Mouse (Mus musculus): ENCODE measurements around the gene Pnldc1. TPM values are rescaled to one million over a fixed set of nuclear protein-coding genes. Genes with fewer than 3 reads are reported as not detected.
"Not testable (repeated sequence)": the region's sequence is repeated elsewhere in the genome, so short reads cannot be mapped to it uniquely, and the experiment has no call there.

The Pnldc1 gene
- polyA plus RNA-seq, 1 experiment: 1.8 TPM

DNA sequence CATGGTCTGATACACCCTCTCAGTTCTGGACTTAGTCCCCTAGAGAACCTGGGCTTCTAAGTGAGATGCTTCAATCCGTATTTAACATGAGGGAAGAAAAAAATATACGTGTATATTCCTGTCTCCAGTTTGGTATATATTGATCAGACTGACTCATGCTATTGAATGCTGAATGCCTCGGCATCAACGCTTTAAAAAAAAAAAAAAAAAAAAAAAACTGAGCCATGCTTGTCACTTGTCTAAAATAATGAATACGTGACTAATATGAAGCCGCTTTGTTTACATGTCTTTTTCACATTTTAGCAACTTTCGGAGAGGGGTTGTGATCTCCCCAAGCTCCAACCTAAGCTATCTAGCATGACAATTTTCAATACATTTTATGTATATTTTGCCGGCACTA lies 361 bp upstream of the Pnldc1 start:
- WGBS: 91% methylated on average over 8 of the region's 8 CpGs
- no peak for TF ChIP-seq POLR2A (IDR thresholded peaks at IDR 0.05; ENCODE audit: control insufficient read depth, extremely low read depth, insufficient read depth, low read length, poor library complexity)
- TF ChIP-seq CTCF (IDR thresholded peaks at IDR 0.05; ENCODE audit: borderline replicate concordance, control insufficient read depth, extremely low read depth, insufficient read depth, low read length, poor library complexity): no peak
- Histone ChIP-seq H3K27ac (ENCODE audit: control insufficient read depth, insufficient read depth, low read length) (no peak overlapping the region), H3K27me3 (ENCODE audit: control insufficient read depth, insufficient read depth, low read length) (no peaks in the 10 kb centered on the region), H3K4me3 (ENCODE audit: control insufficient read depth, insufficient read depth, low read length) (no peak overlapping the region), H3K4me1 (replicated peaks; ENCODE audit: control insufficient read depth, insufficient read depth, low read length) (no peaks in the 10 kb centered on the region), H3K36me3 (ENCODE audit: control insufficient read depth, insufficient read depth, low read length) (peaks cover 35% of the 10 kb centered on the region)
- DNase-seq: no peak

GRCm38 (mm10) chr17:12906436-12906835 lies 3.6 kb downstream of the Pnldc1 start:
- Histone ChIP-seq H3K4me3 (ENCODE audit: control insufficient read depth, insufficient read depth, low read length) (no peak overlapping the region), H3K4me1 (replicated peaks; ENCODE audit: control insufficient read depth, insufficient read depth, low read length) (no peaks in the 10 kb centered on the region), H3K36me3 (ENCODE audit: control insufficient read depth, insufficient read depth, low read length) (peaks cover 25% of the 10 kb centered on the region), H3K27me3 (ENCODE audit: control insufficient read depth, insufficient read depth, low read length) (no peaks in the 10 kb centered on the region), H3K27ac (ENCODE audit: control insufficient read depth, insufficient read depth, low read length) (no peak overlapping the region)
- WGBS: 96% methylated on average over 9 of the region's 9 CpGs
- DNase-seq: no peak
- TF ChIP-seq CTCF (IDR thresholded peaks at IDR 0.05; ENCODE audit: borderline replicate concordance, control insufficient read depth, extremely low read depth, insufficient read depth, low read length, poor library complexity): no peak
- no peak for TF ChIP-seq POLR2A (IDR thresholded peaks at IDR 0.05; ENCODE audit: control insufficient read depth, extremely low read depth, insufficient read depth, low read length, poor library complexity)

GRCm38 (mm10) chr17:12905810-12906209 lies 4.2 kb downstream of the Pnldc1 start:
- H3K4me3 ChIP-seq (ENCODE audit: control insufficient read depth, insufficient read depth, low read length): no peak overlapping the region
- no peak overlapping the region for H3K27ac ChIP-seq (ENCODE audit: control insufficient read depth, insufficient read depth, low read length)
- TF ChIP-seq CTCF (IDR thresholded peaks at IDR 0.05; ENCODE audit: borderline replicate concordance, control insufficient read depth, extremely low read depth, insufficient read depth, low read length, poor library complexity) (no peak), POLR2A (IDR thresholded peaks at IDR 0.05; ENCODE audit: control insufficient read depth, extremely low read depth, insufficient read depth, low read length, poor library complexity) (no peak)
- peaks cover 21% of the 10 kb centered on the region for H3K36me3 ChIP-seq (ENCODE audit: control insufficient read depth, insufficient read depth, low read length)
- H3K4me1 ChIP-seq (replicated peaks; ENCODE audit: control insufficient read depth, insufficient read depth, low read length): no peaks in the 10 kb centered on the region
- no peaks in the 10 kb centered on the region for H3K27me3 ChIP-seq (ENCODE audit: control insufficient read depth, insufficient read depth, low read length)
- no peak for DNase-seq
- WGBS: 95% methylated on average over 4 of the region's 4 CpGs

DNA sequence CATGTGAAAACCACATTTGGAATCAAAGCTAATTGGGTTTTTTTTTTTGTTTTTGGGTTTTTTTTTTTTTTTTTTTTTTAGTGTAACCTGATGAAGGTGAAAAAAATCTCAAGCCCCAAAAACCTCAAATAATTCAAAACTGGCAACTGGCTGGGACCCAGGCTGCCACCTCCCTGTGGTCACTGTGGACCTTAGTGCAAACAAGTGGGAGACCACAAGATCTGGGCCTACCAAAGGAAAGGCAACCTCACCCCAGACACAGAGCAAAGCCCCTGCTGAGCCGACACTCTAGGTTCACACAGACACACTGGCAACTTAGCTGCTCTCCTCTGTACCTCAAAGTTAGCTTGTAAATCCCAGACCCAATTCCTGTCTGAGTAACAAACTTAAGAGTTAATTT lies 5.7 kb downstream of the Pnldc1 start:
- Histone ChIP-seq H3K27me3 (ENCODE audit: control insufficient read depth, insufficient read depth, low read length) (no peaks in the 10 kb centered on the region), H3K4me3 (ENCODE audit: control insufficient read depth, insufficient read depth, low read length) (no peak overlapping the region), H3K4me1 (replicated peaks; ENCODE audit: control insufficient read depth, insufficient read depth, low read length) (no peaks in the 10 kb centered on the region), H3K36me3 (ENCODE audit: control insufficient read depth, insufficient read depth, low read length) (peaks cover 14% of the 10 kb centered on the region; the same call in 1 of the 2 replicates), H3K27ac (ENCODE audit: control insufficient read depth, insufficient read depth, low read length) (no peak overlapping the region)
- no peak for DNase-seq
- 43% methylated on average over 1 of the region's 1 CpGs for WGBS
- TF ChIP-seq CTCF (IDR thresholded peaks at IDR 0.05; ENCODE audit: borderline replicate concordance, control insufficient read depth, extremely low read depth, insufficient read depth, low read length, poor library complexity): no peak
- no peak for TF ChIP-seq POLR2A (IDR thresholded peaks at IDR 0.05; ENCODE audit: control insufficient read depth, extremely low read depth, insufficient read depth, low read length, poor library complexity)

DNA sequence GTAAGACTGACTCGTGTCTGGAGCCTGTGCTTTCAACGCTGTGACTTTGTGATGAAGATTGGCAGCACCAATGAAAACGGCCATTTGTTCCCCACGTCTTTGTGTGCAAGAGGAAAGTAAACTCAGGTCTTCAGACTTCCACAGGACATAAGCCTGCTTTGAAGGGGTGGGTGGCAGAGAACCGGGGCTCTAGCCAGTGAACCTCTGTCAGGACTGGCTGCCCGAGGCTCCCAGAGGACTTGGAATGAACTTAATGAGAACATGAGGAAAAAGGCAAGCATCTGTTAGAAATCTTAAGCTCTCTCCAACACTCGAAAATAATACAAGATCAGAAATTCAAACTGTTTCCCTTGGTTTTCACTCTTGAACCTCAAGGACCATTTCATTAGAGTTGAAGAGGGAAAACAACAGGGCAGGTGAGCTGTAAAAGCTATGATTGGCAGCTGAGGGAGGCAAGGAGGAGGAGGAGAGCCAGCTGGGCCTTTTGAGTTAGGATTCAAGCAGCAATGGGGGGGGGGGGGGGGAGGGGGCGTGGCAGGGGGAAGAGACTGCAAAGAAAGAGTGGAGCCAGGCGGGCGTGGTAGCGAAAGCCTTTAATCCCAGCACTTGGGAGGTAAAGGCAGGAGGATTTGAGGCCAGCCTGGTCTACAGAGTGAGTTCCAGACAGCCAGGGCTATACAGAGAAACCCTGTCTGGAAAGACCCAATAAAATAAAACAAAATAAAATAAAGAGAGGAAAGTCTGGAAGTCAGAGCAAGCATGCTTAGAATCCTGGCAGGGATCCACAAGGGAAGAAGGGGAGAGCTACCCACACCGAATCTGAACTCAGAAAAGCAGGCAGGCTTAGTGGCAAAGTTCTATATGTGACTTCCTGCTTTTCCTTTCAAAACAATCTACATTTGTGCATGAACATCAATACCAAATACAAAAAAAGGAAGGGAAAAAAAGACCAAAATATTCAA lies 6.4 kb downstream of the Pnldc1 start:
- Histone ChIP-seq H3K4me3 (ENCODE audit: control insufficient read depth, insufficient read depth, low read length) (no peak overlapping the region), H3K36me3 (ENCODE audit: control insufficient read depth, insufficient read depth, low read length) (peaks cover 14% of the 10 kb centered on the region; the same call in 1 of the 2 replicates), H3K4me1 (replicated peaks; ENCODE audit: control insufficient read depth, insufficient read depth, low read length) (no peaks in the 10 kb centered on the region), H3K27ac (ENCODE audit: control insufficient read depth, insufficient read depth, low read length) (no peak overlapping the region), H3K27me3 (ENCODE audit: control insufficient read depth, insufficient read depth, low read length) (no peaks in the 10 kb centered on the region)
- 87% methylated on average over 11 of the region's 12 CpGs for WGBS
- DNase-seq: no peak
- no peak for TF ChIP-seq CTCF (IDR thresholded peaks at IDR 0.05; ENCODE audit: borderline replicate concordance, control insufficient read depth, extremely low read depth, insufficient read depth, low read length, poor library complexity)
- no peak for TF ChIP-seq POLR2A (IDR thresholded peaks at IDR 0.05; ENCODE audit: control insufficient read depth, extremely low read depth, insufficient read depth, low read length, poor library complexity)

DNA sequence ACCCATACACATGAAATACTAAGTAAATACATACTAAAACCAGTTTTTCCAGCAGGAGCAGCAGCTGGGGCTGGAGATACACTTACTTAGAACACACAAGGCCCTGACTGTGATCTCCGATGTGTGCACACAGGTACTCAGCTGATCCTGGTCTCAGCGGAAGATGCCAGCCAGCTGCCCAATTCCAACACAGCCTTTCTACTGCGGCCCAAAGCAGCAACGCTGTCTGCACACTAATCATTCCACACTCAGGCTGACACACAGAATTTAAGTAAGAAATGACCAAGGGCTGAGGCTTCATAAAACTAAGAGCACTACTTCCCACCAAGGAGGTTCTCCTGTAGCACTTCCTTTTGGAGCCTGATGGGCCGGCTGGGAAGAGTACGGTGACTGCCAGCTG lies 7.7 kb downstream of the Pnldc1 start:
- TF ChIP-seq POLR2A (IDR thresholded peaks at IDR 0.05; ENCODE audit: control insufficient read depth, extremely low read depth, insufficient read depth, low read length, poor library complexity) (no peak), CTCF (IDR thresholded peaks at IDR 0.05; ENCODE audit: borderline replicate concordance, control insufficient read depth, extremely low read depth, insufficient read depth, low read length, poor library complexity) (no peak)
- Histone ChIP-seq H3K4me3 (ENCODE audit: control insufficient read depth, insufficient read depth, low read length) (no peak overlapping the region), H3K4me1 (replicated peaks; ENCODE audit: control insufficient read depth, insufficient read depth, low read length) (no peaks in the 10 kb centered on the region), H3K36me3 (ENCODE audit: control insufficient read depth, insufficient read depth, low read length) (peaks cover 14% of the 10 kb centered on the region; the same call in 1 of the 2 replicates), H3K27ac (ENCODE audit: control insufficient read depth, insufficient read depth, low read length) (no peak overlapping the region), H3K27me3 (ENCODE audit: control insufficient read depth, insufficient read depth, low read length) (no peaks in the 10 kb centered on the region)
- WGBS: 98% methylated on average over 6 of the region's 6 CpGs
- no peak for DNase-seq

DNA sequence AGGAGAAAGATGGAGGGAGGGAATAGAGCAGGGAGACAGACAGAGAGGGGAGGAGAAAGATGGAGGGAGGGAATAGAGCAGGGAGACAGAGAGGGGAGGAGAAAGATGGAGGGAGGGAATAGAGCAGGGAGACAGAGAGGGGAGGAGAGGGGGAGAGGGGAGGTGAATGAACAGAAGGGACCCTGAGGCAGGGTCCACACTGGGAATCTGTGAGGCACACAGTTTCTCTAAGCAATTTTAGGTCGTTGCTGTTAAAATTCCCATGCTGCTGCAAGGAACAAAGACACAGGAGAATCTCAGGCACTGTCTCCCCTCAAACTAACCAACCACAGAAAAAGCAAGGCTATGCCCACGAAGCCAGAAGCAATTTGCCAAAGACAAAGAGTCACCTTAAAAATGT lies 11.4 kb downstream of the Pnldc1 start:
- H3K4me1 ChIP-seq (replicated peaks; ENCODE audit: control insufficient read depth, insufficient read depth, low read length); H3K4me3 ChIP-seq (ENCODE audit: control insufficient read depth, insufficient read depth, low read length); H3K27ac ChIP-seq (ENCODE audit: control insufficient read depth, insufficient read depth, low read length); H3K36me3 ChIP-seq (ENCODE audit: control insufficient read depth, insufficient read depth, low read length); DNase-seq; H3K27me3 ChIP-seq (ENCODE audit: control insufficient read depth, insufficient read depth, low read length): not testable (repeated sequence)
- WGBS: 80% methylated on average over 2 of the region's 2 CpGs
